Mouse (Mus musculus): ENCODE results near the gene Gpr150. TPM values are rescaled to one million over a fixed set of nuclear protein-coding genes. Genes with fewer than 3 reads are reported as not detected.

The Gpr150 gene
- polyA plus RNA-seq, 1 experiment from 2014 or later = 0.12 TPM

DNA sequence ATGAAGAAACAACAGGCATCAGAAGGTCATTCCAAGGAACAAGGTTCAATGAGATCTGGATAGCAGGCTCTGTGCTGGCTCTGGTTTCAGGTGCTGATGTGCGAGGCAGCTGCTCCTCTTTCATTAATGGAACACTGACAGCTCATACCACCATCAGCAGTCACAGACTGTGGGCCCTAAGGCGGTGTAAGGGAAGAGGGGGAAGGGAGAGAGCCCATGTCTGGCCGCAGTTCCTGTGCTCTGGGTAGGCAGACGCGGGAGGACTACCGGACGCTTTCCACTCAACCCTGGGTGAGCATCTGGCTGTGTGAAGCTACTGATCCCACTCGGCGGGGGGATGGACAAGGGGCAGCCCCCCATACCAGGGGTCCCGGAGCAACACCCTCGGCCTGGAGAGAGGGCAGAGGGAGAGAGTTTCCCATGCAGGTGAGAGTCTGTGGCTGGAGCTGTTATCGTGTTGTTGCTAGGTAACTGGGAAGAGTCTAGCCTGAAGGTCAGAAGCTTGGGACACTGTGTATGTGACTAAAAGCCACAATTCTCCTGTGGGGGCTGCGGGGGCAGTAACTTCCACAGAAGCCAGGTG lies 7.7 kb upstream of the Gpr150 start:
- H3K4me2 ChIP-seq (replicated peaks; ENCODE audit: low read depth) = no peak overlapping the region
- H3K9ac ChIP-seq (ENCODE audit: low read length) = no peak overlapping the region
- DNase-seq (ENCODE audit: low spot score) = no peak
- H3K4me1 ChIP-seq (replicated peaks; ENCODE audit: control insufficient read depth, insufficient read depth) = no peaks in the 10 kb centered on the region
- TF ChIP-seq CTCF (IDR thresholded peaks at IDR 0.05; ENCODE audit: low read depth) (no peak), EP300 (optimal IDR thresholded peaks at IDR 0.05) (no peak)
- WGBS = 85% methylated on average over 13 of the region's 13 CpGs
- H3K4me3 ChIP-seq (ENCODE audit: low read depth, low read length) = no peak overlapping the region
- H3K9me3 ChIP-seq (ENCODE audit: control insufficient read depth, low read length) = no peaks in the 10 kb centered on the region
- peaks cover 4% of the 10 kb centered on the region; the same call in 1 of the 2 replicates for H3K36me3 ChIP-seq (ENCODE audit: control insufficient read depth, insufficient read depth, low read length)
- no peak overlapping the region for H3K27ac ChIP-seq (replicated peaks)
- no peaks in the 10 kb centered on the region for H3K27me3 ChIP-seq (ENCODE audit: control insufficient read depth, insufficient read depth, low read length)
- ATAC-seq (ENCODE audit: low FRiP score, low TSS enrichment) = no peak

DNA sequence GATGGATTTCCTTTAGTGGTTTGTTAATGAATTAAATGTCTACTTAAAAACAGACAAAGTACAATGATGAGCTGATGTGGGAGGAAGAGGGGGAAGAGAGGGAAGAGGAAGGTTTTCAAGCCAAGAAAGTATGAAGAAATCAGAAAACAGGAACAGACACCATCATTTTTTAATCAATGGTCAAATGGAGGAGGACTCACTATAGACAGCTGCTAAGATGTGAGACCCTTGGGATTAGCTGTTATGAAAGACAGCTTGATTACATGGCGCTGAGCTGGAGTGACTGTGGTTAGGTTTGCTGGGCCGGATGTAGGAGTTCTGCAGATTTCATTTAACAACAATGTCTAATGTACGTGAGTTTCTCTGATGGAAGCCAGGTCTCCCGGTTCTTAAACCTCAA lies 6.8 kb upstream of the Gpr150 start:
- ATAC-seq (ENCODE audit: low FRiP score, low TSS enrichment) (no peak), DNase-seq (ENCODE audit: low spot score) (no peak)
- Histone ChIP-seq H3K9ac (ENCODE audit: low read length) (no peak overlapping the region), H3K36me3 (ENCODE audit: control insufficient read depth, insufficient read depth, low read length) (peaks cover 4% of the 10 kb centered on the region; the same call in 1 of the 2 replicates), H3K4me3 (ENCODE audit: low read depth, low read length) (no peak overlapping the region), H3K27ac (replicated peaks) (no peak overlapping the region), H3K9me3 (ENCODE audit: control insufficient read depth, low read length) (no peaks in the 10 kb centered on the region), H3K4me1 (replicated peaks; ENCODE audit: control insufficient read depth, insufficient read depth) (no peaks in the 10 kb centered on the region), H3K27me3 (ENCODE audit: control insufficient read depth, insufficient read depth, low read length) (no peaks in the 10 kb centered on the region), H3K4me2 (replicated peaks; ENCODE audit: low read depth) (no peak overlapping the region)
- TF ChIP-seq EP300 (optimal IDR thresholded peaks at IDR 0.05) (no peak), CTCF (IDR thresholded peaks at IDR 0.05; ENCODE audit: low read depth) (no peak)
- 89% methylated on average over 4 of the region's 4 CpGs for WGBS

DNA sequence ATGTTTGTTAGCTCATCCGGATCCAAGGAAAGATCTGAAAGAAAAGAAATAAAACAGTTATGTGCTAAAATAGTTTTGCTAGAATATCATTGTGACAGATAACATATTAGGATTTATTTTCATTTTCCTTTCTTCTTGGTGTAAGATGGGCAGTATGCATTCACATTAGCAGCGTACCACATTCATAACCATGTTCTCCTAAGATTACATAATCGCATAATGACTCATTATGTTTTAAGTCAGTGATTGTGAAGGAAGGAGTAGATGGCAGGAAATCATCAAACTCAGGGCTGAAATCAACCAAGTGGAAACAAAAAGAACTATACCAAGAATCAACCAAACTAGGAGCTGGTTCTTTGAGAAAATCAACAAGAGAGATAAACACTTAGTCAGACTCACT lies 5.8 kb upstream of the Gpr150 start:
- Histone ChIP-seq H3K4me2 (replicated peaks; ENCODE audit: low read depth) (no peak overlapping the region), H3K27me3 (ENCODE audit: control insufficient read depth, insufficient read depth, low read length) (no peaks in the 10 kb centered on the region), H3K27ac (replicated peaks) (no peak overlapping the region), H3K9ac (ENCODE audit: low read length) (no peak overlapping the region), H3K9me3 (ENCODE audit: control insufficient read depth, low read length) (no peaks in the 10 kb centered on the region), H3K4me1 (replicated peaks; ENCODE audit: control insufficient read depth, insufficient read depth) (no peaks in the 10 kb centered on the region), H3K36me3 (ENCODE audit: control insufficient read depth, insufficient read depth, low read length) (peaks cover 4% of the 10 kb centered on the region; the same call in 1 of the 2 replicates), H3K4me3 (ENCODE audit: low read depth, low read length) (no peak overlapping the region)
- TF ChIP-seq EP300 (optimal IDR thresholded peaks at IDR 0.05) = no peak
- TF ChIP-seq CTCF (IDR thresholded peaks at IDR 0.05; ENCODE audit: low read depth) = no peak
- ATAC-seq (ENCODE audit: low FRiP score, low TSS enrichment) (no peak), DNase-seq (ENCODE audit: low spot score) (no peak)
- 91% methylated on average over 3 of the region's 3 CpGs for WGBS

DNA sequence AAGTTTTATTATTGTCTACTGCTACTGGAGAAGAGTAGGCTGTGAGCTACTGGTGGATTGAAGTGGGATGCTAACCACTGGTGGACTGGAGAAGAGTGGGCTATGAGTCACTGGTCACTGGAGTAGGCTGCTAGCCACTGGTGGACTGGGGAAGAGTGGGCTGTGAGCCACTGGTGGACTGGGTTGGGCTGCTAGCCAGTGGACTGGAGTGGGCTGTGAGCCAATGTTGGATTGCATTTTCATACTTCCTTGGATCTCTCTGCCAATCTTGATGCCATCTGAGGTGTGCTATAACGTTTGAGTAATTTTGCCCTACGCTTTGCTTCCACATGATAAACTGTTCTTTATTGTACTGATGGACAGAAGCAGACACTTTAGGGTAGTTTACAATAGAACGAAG lies 5.3 kb upstream of the Gpr150 start:
- no peaks in the 10 kb centered on the region for H3K9me3 ChIP-seq (ENCODE audit: control insufficient read depth, low read length)
- no peak overlapping the region for H3K27ac ChIP-seq (replicated peaks)
- H3K9ac ChIP-seq (ENCODE audit: low read length) = no peak overlapping the region
- DNase-seq (ENCODE audit: low spot score) (no peak), ATAC-seq (ENCODE audit: low FRiP score, low TSS enrichment) (no peak)
- H3K4me3 ChIP-seq (ENCODE audit: low read depth, low read length) = no peak overlapping the region
- no peaks in the 10 kb centered on the region for H3K4me1 ChIP-seq (replicated peaks; ENCODE audit: control insufficient read depth, insufficient read depth)
- WGBS = 83% methylated on average over 3 of the region's 3 CpGs
- no peaks in the 10 kb centered on the region for H3K27me3 ChIP-seq (ENCODE audit: control insufficient read depth, insufficient read depth, low read length)
- H3K36me3 ChIP-seq (ENCODE audit: control insufficient read depth, insufficient read depth, low read length) = peaks cover 4% of the 10 kb centered on the region; the same call in 1 of the 2 replicates
- no peak overlapping the region for H3K4me2 ChIP-seq (replicated peaks; ENCODE audit: low read depth)
- no peak for TF ChIP-seq EP300 (optimal IDR thresholded peaks at IDR 0.05)
- TF ChIP-seq CTCF (IDR thresholded peaks at IDR 0.05; ENCODE audit: low read depth) = no peak

DNA sequence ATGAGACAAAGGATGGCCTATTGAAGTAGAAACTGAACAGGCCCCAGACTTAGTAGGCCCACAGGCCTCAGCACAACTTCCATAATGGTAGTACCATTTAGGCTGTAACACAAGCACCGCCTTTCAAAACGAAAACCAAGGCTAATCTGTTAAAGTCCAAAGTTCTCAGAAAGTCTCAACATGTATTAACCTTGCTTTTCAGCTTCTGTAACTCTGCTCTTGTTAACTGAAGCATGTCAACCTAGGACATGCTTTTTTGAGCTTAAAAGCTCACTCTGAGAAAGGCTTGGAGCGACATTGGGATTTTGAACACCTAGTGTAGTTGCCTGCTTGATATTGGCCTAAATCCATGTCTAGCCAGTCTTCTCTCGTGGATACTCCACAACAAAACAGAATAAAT lies 2.8 kb upstream of the Gpr150 start:
- no peak for ATAC-seq (ENCODE audit: low FRiP score, low TSS enrichment)
- Histone ChIP-seq H3K27me3 (ENCODE audit: control insufficient read depth, insufficient read depth, low read length) (0 out of 2 replicates have a peak, but pooled peaks cover 5% of the 10 kb centered on the region), H3K9me3 (ENCODE audit: control insufficient read depth, low read length) (no peaks in the 10 kb centered on the region), H3K4me1 (replicated peaks; ENCODE audit: control insufficient read depth, insufficient read depth) (peaks cover 8% of the 10 kb centered on the region; the same call in 1 of the 2 replicates), H3K36me3 (ENCODE audit: control insufficient read depth, insufficient read depth, low read length) (0 out of 2 replicates have a peak, but pooled peaks cover 3% of the 10 kb centered on the region), H3K9ac (ENCODE audit: low read length) (no peak overlapping the region), H3K4me2 (replicated peaks; ENCODE audit: low read depth) (no peak overlapping the region), H3K27ac (replicated peaks) (no peak overlapping the region), H3K4me3 (ENCODE audit: low read depth, low read length) (no peak overlapping the region)
- no peak for TF ChIP-seq CTCF (IDR thresholded peaks at IDR 0.05; ENCODE audit: low read depth)
- no peak for TF ChIP-seq EP300 (optimal IDR thresholded peaks at IDR 0.05)
- DNase-seq (ENCODE audit: low spot score) = no peak
- 84% methylated on average over 4 of the region's 4 CpGs for WGBS

DNA sequence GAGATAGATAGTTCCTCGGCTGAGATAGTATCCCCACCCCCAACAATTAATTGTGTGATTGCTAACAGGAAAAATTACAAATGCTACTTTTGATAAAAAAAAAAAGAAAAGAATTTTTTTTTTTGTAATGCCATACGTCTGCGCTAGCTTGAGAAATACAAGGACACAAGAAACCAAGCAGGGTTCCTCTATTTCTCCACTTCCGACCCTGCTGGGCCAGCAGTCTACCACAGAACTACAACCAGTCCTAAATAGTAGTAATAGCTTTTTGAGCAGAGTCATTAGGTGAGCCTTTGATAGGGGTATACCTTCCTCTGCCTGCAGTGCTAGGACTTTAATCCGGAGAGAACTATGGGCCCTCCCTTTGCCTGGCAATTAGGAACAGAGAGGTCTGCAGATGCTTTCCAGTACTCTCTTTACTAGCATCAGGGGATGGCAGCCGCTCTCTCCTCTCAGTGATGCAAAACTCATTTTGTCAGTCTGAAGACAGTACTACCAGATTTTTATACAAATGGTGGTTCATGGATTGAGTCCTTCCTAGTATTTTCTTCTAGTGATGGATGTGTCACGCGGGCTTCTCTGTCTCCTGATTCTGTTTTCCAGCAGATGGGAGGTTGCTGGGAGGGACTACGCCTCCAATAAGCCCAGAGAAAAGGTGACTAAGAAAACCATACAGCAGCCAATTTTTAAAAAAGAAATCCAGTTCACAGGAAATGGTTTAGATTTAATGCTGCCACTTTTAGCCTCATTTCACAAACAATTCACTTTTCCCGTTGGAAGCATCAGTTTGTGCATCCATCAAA lies 672 bp upstream of the Gpr150 start:
- WGBS = 68% methylated on average over 10 of the region's 10 CpGs
- 0 out of 2 replicates have a peak, but pooled peaks cover 8% of the 10 kb centered on the region for H3K27me3 ChIP-seq (ENCODE audit: control insufficient read depth, insufficient read depth, low read length)
- H3K4me3 ChIP-seq (ENCODE audit: low read depth, low read length) = no peak overlapping the region
- no peaks in the 10 kb centered on the region for H3K36me3 ChIP-seq (ENCODE audit: control insufficient read depth, insufficient read depth, low read length)
- no peak overlapping the region for H3K4me2 ChIP-seq (replicated peaks; ENCODE audit: low read depth)
- DNase-seq (ENCODE audit: low spot score) (no peak), ATAC-seq (ENCODE audit: low FRiP score, low TSS enrichment) (no peak)
- TF ChIP-seq EP300 (optimal IDR thresholded peaks at IDR 0.05) (no peak), CTCF (IDR thresholded peaks at IDR 0.05; ENCODE audit: low read depth) (no peak)
- H3K9me3 ChIP-seq (ENCODE audit: control insufficient read depth, low read length) = no peaks in the 10 kb centered on the region
- peaks cover 8% of the 10 kb centered on the region; the same call in 1 of the 2 replicates for H3K4me1 ChIP-seq (replicated peaks; ENCODE audit: control insufficient read depth, insufficient read depth)
- no peak overlapping the region for H3K9ac ChIP-seq (ENCODE audit: low read length)
- H3K27ac ChIP-seq (replicated peaks) = no peak overlapping the region
